Mouse (Mus musculus) right cerebral cortex, postnatal 36 days (tissue): ENCODE results near the gene Atf6.

ENCODE experiments used
- DNase-seq, 2 experiments: peaks; one replicate each; pipeline ENCODE4 v3.0.0; 2022; ENCODE audit warnings: low spot score in 2 of 2, mixed read lengths in 1 of 2

Atf6 gene

GRCm38 (mm10) chr1:170773506-170773905 is 94.1 kb downstream of the Atf6 start:
- no peak for DNase-seq

DNA sequence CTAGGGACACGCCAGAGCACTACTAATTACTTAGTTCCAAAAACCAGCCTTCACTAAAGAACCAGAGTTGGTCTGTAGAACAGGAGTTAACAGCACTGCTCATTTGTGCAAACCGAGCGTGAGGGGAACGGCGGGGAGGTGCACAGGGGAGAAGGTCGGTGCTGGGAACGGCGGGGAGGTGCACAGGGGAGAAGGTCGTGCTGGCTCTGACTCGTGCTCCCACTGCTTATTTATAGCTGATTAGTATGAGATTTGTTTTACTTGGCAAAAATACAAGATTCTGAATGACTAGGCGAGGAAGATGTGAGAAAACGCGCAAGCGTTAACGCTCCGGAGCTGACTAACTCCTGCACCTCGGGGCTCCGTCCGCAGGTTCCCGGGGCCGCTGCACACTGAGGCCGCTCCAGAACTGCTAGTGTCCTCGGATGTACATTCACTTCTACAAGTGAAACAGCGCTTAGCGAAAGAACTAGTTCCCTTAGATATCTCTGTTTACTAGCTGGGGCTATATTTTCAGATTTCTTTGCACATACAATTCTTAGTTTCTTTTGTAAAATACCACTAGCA is 96.1 kb downstream of the Atf6 start:
- no peak for DNase-seq

DNA sequence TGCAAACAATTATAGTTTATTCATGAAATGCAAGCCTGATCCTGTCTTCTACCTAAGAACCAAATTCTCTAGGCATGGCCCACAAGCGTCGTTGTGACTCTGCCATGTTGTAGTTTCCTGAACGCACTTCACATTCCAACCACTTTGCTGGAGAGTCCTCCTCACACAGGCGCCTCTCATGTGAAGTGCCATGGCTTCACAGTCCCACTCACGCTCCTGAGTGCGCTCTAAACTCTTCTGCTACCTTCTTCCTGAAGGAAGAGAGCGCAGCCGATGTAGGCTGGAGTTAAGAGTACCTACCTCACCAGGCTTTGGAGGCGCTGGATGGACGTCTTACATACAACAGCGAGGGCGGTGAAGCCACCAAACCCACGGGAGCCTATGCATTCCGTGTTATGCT is 96.9 kb downstream of the Atf6 start:
- no peak for DNase-seq

- DNase-seq, result no peak
Observed at GRCm38 (mm10) chr1:170766997-170767396, 100.6 kb downstream of the Atf6 start.

DNA sequence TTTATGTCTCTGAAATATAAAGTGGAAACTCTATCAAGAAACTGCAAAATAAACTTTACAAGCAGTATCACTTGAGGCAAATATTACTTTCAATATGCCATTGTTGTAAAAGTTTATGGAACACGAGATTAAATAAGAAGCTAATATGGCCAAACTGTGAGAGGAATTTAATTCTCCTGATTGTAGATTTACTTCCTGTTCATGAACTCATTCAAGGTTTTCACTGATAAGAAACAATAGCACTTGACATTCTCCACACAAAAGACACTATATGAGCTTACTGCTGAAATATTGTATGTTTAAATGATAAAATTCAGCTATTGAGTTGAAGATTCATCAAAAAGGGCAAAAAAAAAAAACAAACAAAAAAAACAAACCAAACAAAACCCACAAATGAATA is 102.8 kb downstream of the Atf6 start:
- DNase-seq, result no peak

GRCm38 (mm10) chr1:170761634-170762033 is 105.9 kb downstream of the Atf6 start:
- DNase-seq, result no peak

DNA sequence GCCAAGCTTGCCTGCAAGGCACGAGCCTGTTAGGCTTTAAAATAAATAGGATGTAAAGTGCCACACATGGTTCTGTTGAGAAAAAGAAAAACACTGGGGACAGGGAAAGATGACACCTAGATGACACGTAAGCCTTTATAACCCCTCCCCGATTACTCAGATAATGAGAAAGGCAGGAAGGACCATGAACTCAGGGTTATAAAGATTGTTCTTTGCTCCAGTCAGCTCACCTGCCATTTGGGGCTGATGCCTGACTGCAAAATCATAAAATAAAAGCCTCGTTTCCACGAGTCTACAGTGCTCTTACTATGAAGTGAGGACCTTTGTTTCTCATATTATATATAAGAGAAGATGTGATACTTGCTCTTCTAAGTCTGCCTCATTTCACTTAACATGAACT is 114.0 kb downstream of the Atf6 start:
- no peak for DNase-seq

DNA sequence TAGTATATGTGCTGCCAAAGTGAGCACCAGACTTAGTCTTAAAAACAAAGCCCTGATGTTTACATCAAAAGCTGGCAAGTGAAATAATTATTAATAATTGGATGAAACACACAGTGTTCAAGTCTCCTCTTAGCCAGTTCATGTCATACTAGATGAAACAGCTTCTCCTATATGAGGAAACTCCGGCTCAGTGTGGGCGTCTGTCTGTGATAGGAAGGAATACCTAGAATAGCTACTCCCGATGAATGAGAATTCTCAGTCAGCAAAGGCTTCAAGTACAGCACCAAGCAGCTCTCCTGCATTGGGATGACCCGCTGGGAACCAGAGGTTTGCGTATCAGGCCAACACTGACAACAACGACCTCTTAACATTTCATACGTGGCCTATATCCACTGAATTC is 115.8 kb downstream of the Atf6 start:
- no peak for DNase-seq

DNA sequence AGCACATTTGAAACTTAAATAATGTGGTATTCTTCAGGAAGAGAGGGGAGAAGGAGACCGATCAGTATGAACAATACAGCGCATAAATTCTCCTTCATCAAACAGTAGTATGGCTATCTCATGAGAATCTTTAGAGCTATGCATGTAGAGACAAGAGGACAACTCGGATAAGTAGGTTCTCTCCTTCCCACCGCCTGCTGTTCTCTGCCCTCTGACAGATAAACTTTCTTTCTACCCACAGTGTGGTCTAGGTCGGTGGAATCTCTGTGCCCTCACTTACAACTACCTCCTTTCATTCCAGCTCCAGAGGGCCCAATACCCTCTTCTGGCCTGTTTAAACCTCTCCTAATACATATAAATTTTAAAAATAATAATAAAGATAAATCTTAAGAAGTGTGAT is 121.0 kb downstream of the Atf6 start:
- DNase-seq, result no peak

DNA sequence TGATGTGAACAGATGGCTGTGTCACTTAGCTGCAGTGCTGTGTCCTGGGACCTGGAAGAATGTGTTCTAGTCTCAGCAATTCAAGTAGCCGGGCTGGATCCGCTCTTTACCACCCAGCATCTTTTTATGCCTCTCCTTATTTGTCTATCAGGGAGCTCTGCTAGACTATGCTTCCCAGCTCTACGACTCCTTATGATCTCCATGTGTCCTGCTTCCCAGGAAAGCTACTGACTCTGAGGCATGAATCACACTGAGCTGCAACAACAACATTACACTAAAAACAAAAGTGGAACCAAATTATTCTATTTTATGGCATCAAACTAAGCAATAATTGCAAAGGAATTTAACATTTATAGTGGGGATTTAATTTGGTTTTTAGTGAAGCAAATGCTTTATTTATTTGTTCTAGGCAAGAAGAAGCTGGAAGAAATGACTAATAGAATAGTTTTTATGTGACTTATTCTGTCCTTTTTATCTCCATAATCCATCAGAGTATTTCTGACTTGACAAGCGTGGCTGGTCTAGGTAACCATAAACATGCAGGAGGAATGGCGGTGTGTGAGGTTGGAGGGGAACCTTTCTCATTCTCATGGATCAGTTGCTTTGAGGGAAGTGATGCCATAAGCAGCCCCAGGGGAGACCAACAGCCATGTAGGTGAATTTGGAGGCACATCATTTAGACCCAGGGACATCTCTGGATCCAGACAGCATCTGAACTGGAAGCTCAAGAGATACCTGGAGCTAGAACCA is 125.9 kb downstream of the Atf6 start:
- no peak for DNase-seq

DNA sequence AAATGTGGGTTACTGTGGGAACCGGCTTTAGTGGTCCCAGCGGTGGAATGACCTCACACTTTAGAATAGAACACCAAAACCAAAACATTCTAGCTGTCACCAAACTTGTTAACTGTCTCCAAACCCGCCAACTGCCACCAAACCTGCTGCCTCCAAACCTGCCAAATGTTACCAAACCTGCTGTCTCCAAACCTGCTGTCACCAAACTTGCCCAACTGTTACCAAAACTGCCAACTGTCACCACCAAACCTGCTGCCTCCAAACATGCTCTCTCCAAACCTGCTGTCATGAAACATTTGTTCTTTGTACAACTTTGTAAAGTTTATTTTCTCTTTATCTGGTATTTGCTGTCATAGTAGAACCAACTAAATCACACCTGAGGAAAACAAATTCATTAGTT is 132.7 kb downstream of the Atf6 start:
- no peak for DNase-seq

- no peak for DNase-seq
Observed at GRCm38 (mm10) chr1:170732596-170732890, 135.0 kb downstream of the Atf6 start.

GRCm38 (mm10) chr1:170731865-170732595 is 135.5 kb downstream of the Atf6 start:
- DNase-seq, result peak; percentile 27 to 45

DNA sequence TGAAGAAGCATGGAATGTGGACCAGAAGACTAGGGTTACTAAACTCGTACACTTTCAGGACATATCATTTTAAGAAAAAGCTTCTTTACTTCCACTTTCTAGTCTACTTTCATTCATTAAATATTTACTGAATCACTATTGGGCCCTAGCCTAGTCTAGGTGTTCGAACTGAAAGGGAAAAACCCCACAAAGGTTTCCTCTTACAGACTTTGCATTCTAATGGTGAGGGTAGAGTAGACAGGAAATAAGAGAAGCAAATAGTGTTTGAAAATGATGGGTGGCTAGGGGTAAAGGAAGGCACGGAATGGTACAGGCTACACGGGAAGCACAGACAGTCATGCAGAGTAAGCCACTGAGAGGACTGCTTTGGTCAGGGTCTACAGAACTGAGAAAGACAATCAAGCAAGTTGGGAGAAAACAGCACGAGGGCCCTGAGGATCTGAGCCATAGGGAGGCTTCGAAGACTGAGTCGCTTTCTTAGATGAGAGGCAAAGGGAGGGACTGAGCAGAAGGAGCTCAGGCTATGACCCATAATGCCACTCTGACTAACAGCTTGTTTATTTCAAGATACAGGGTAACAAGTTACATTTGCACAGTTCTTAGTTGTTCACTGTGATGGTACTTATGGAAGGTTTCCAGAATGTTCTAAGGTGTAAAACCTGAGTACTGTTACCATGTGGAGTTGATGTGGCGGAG is 138.2 kb downstream of the Atf6 start:
- DNase-seq, result no peak

- DNase-seq, result no peak
Observed at GRCm38 (mm10) chr1:170728524-170728923, 139.0 kb downstream of the Atf6 start.

DNA sequence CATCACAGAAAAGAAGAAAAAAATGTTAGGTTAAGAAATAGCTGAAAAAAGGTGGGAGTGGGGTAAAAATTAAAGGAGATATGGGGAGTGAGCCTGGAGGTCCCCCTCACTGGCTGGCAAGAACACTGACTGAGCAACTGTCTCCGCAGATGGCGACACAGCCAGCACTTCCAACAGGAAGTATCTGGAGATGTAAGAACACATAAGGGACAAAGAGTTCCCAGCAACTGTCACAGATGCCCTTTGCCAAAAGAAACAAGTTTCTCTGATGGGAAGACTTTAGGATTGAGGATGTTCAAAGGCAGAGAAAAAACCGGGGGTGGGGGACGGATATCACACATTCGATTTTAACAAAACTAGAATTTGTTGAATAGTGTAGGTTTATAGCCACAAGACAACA is 146.0 kb downstream of the Atf6 start:
- no peak for DNase-seq

DNA sequence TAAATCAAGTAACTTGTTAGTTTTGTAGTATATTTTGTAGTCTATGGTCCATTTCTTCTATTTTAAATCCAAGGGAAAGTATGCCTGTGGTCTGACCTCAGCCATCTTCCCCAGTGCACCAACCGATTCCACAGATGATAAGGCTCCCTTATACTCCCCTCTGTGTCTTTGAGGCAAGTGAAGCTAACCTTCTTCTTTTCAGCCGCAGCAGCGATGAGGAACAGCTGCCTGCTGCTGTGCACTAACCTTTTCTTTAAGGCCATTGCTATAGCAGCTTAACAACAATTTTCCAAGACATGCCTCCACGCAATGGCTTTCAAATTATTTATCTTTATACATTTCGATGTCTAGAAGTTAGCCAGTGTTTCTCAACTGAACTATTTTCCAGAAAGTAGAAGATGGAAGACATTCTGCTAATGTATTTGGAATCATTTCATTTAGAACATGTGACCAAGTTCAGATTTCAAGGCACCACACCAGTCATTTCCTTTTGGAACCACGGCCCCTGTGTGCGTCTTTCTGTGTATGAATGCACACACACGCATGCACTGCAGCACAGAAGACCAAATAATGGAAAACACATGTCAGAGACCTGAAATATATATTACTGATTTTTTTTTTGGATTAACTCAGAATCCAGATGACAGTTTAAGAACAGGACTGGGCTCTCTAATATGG is 149.3 kb downstream of the Atf6 start:
- no peak for DNase-seq

- DNase-seq, result no peak
Observed at GRCm38 (mm10) chr1:170717241-170717828, 150.2 kb downstream of the Atf6 start.

DNA sequence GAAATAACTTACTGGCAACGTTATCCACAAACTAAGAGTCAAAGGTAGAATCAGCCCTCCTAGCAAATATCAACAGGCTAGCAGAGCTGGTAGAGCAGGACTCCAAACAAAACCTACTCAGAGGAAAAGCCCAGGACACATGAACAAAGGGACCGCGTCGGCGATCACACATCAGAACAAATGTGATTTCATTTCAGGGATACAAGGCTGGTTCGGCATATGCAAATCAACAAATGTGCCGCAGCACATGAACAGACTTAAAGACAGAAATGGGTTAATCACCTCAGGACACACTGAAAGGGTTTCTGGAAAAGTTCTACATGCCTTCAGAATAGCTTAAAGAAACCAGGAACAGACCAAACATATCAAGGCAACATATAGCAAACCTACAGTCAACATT is 155.8 kb downstream of the Atf6 start:
- DNase-seq, result no peak

DNA sequence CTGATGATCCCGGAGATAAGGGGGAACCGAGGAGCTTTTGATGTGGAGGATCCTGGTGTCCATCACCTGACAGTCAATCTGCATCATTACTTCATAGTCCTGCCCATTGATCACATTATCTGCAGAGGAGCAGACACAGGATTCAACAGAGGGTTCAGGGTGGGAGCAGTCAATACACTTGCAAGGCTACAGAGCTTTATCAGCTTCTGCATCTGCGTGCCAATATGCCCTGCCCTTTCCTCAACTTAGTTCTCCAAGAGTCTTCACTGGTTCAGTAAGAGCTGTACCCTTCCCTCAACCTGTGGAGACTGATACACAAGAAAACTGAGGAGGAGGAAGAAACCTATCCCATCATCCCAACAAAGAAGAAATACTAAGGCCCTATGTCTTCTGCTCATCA is 157.6 kb downstream of the Atf6 start:
- DNase-seq, result no peak

DNA sequence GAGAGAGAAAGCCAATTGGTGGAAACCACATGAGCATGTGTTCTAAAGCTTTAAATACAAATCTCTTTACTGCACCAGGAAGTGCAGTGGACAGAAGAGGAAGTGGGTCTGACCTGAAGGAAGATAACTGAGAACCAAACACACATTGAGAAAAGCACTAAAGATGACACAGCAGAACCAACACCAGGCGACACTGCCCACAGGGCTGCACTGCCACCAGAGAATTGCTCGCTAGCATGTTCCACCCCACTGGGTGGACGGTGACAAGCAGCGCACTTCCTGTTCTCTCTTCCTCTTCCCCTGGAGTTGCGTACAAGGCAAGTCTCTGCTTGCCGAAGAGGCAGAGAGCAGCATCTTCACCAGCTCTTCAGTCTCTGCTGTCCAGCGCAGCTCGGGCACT is 158.1 kb downstream of the Atf6 start:
- DNase-seq, result no peak

GRCm38 (mm10) chr1:170709034-170709433 is 158.5 kb downstream of the Atf6 start:
- no peak for DNase-seq
